Mouse (Mus musculus): Measurements from ENCODE around the gene Dek.

The Dek gene

GRCm38 (mm10) chr13:47105711-47106579 is at the start of gene Dek:
Dek (minus strand) TSS chr13:47106201.
- DNase-seq, result peak; percentile 96

GRCm38 (mm10) chr13:47154866-47155265 is 48.9 kb upstream of the Dek start:
- peak; percentile 91 for DNase-seq

- no peak for DNase-seq
These were observed 47.2 kb upstream of the Dek start for GRCm38 (mm10) chr13:47153206-47153605.

GRCm38 (mm10) chr13:47152390-47152789 is 46.4 kb upstream of the Dek start:
- peak; percentile 91 for DNase-seq

DNA sequence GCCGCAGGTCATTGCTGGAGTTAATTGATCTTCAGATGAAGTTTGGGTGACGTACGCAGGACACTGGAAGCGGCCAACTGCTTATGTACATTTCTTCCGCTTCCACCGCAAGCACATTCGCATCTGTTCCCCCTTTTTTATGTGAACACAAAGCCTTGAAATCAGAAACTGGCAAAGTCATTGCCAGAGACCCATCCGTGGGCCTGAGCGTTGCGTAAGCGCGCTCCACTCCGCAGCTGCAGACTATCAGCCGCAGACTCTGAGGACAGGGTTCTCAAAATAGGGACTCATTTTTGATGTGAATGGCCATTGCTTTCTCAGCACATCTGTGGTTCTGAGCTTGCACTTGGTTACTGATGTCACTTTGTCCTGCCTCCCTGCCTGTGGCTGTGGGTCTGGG is 45.1 kb upstream of the Dek start:
- no peak for DNase-seq

DNA sequence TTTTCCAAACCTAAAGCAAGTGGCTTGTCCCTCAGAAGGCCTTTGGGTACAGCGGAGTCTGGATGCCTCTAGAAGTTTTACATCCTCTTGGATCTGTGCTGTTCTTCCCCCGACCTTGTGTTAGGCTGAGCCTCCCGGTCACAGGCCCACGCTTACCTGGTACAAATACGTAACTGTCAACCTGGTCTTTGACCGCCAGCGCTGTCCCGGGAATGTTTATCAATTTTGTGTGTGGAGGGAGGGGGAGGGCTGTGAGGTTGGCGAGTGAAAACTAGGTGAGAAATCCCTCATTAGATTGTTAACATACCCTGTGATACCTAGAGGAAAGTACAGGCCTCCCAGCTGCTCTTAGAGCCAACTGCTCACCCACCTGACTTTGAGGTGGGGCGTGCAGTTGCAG is 44.0 kb upstream of the Dek start:
- no peak for DNase-seq

DNA sequence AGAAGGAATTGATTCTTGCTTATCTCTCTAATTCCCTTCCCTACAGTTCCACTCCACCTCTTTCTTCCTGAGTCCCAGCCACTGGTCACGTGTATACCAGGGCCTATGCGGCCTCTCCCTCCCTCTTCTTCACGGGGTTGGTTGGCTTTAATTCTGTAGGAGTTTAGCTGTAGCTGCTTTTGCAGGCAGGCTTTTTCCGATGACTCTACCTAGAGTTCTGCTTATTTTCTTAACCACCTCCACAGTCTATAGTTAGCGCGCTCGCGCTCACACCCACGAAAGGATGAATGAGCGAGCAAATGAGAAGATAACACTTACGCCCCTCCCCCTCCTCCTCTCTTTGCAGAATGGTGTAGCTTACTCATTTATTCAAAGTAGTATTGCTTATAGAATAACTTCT is 42.6 kb upstream of the Dek start:
- peak; percentile 41 for DNase-seq

DNA sequence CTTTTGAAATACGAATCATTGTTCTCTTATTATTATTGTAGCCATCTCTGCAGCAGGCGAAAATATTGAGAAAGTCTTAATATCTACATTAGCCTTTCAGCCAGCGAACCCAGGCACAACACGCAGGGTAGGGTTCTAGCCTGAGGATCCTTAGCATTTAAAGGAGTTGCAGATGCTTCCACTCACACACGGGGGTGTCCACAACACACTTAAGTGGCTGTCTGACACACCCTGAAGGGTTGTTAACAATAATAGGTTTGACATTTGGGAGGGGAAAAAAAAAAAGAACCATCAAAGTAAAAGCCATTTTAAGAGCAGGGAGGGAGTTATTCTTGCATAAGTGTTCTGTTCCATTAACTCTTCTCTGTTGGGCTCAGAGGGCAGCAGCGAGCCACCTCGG is 40.4 kb upstream of the Dek start:
- DNase-seq, result no peak

GRCm38 (mm10) chr13:47145939-47146338 is 39.9 kb upstream of the Dek start:
- no peak for DNase-seq

DNA sequence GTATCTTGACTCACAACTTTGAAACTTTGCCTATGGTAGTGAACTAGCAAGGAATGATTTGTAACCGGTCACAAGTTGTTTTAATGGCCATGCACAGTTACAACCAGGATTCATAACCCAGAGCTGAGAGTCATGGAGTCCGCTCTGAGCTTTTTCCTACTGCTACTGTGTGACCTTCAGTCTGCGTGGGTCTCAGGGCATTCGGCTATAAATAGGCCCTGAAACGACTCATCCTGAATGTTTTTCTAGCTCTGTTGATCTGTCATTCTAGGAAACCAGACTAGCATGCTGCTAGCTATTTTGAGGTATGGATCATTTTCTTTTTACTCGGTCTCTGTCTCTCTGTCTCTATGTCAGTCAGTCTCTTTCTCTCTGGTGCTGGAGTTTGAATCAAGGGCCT is 36.8 kb upstream of the Dek start:
- DNase-seq, result no peak

DNA sequence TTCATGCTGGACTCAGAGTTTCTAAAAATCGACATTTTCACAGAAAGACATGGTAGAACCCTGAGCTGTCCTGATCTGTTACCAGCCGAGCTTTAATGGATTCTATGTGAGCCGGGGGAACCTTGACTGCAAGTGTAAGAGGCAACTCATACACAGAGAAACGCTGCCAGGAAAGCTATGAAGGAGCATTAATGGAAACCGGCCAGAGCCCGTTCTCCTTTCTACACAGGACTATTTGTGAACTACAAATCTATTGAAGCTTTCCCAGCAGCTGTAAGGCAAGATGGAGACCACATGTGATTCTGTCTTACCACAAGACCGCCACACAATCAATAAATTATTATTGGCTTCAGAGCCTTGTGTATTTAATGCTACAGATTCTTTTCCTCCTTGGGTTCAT is 29.7 kb upstream of the Dek start:
- DNase-seq, result no peak

DNA sequence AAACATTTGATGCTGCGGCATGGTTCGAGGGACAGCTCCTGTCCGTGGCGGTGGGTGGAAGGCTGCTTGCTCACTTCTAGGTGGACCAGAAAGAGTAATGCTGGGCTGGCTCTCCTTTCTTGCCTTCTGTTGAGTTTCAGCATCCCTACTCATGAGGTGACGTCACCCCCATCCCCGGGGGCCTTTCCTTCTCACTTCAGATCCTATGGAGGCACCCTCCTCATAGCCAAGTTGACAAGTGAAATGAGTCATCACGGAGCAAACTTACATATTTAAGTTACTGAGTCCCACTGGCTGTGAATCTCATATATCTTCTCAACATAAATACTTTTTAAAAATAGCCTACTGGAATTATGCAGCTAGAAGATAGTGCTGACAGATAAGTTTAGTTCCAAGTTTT is 28.8 kb upstream of the Dek start:
- no peak for DNase-seq

GRCm38 (mm10) chr13:47133058-47133457 is 27.1 kb upstream of the Dek start:
- no peak for DNase-seq

DNA sequence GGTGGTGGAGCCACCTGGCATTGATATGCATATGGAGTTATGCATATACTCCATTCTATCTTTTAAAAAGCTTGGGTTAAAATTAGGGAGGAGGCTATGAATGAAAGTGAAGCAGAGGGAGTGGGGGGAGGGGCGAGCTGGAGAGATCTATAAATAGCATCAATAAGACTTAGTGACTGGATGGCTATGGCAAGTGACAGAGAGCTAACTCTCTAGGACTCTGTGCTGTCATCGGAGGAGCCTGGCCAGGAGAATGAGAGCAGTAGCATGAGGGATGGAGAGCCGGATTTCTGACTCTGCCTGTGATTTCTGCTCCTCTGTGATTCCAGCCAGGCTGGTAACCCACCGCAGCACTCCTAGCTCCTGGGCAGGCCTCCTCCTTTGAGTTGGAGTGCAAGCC is 23.1 kb upstream of the Dek start:
- peak; percentile 36 for DNase-seq

- DNase-seq, result no peak
These were observed 19.6 kb upstream of the Dek start for GRCm38 (mm10) chr13:47125595-47125994.

DNA sequence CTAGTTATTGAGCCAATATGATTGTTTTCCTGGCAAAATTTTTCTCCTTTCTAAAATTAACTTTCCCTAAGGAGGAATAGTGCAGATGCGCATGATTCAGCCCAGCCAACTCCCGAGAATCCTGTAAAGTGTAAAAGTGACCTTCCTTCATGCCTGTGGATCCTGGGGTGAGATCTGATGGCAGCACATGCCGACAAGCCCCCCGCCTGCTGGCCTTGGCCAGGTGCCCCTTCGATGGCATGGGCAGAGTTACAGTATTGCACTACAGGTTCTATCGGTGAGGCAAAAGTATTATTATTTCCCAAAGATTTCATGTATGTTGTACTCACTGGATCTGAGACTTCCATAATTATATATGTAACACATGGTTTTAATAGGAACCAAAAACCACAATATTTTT is 19.0 kb upstream of the Dek start:
- DNase-seq, result no peak

DNA sequence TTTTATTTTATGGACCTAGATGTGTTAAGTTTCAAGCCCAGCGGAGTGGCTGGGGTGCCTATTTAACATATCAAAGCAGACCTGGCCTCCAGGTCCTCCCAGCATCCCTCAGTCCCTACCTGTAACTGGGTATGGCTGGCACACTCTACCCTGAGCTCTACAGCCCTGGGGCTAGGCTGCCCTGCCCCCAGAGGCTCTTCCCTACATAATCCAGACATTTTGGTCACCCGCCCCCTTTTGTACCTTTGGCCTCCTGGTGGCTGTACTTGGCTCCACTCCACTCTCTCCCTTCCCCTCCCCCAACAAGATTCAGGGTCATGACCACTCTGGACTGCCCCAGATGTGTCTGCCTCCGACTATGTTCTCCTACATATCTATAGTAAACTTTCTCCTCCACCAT is 18.4 kb upstream of the Dek start:
- DNase-seq, result peak; percentile 60

- peak; percentile 75 for DNase-seq
These were observed 16.8 kb upstream of the Dek start, which contains the start of gene Rnf144b for GRCm38 (mm10) chr13:47122537-47123430. Rnf144b (plus strand) TSS chr13:47122656.

GRCm38 (mm10) chr13:47121333-47121889 is 15.4 kb upstream of the Dek start:
- DNase-seq, result peak; percentile 60

GRCm38 (mm10) chr13:47116000-47116399 is 10.0 kb upstream of the Dek start:
- no peak for DNase-seq

- no peak for DNase-seq
These were observed 6.9 kb upstream of the Dek start for GRCm38 (mm10) chr13:47112924-47113323.

GRCm38 (mm10) chr13:47112056-47112455 is 6.1 kb upstream of the Dek start:
- DNase-seq, result no peak

DNA sequence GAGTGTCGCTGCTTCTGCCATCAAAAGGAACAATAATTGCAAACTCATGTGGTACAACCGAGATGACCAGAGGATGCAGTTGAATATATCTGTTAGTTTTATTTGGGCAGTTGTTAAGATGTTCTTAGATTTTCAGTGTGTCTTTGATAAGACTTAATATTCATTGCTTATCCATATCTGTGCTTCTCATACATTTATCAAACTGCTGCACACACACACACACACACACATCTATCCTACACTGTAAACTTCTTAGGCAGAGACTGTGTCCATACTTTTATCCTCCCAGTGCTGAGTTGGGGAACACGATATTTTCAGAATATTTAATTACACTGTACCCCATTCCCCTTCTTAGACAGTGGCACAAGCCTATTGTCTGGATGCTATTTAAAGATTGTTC is 5.2 kb upstream of the Dek start:
- DNase-seq, result no peak

- DNase-seq, result no peak
These were observed 3.2 kb upstream of the Dek start for GRCm38 (mm10) chr13:47109239-47109638.
